Mouse (Mus musculus): ENCODE measurements around the gene Mlc1.

Mlc1 gene

DNA sequence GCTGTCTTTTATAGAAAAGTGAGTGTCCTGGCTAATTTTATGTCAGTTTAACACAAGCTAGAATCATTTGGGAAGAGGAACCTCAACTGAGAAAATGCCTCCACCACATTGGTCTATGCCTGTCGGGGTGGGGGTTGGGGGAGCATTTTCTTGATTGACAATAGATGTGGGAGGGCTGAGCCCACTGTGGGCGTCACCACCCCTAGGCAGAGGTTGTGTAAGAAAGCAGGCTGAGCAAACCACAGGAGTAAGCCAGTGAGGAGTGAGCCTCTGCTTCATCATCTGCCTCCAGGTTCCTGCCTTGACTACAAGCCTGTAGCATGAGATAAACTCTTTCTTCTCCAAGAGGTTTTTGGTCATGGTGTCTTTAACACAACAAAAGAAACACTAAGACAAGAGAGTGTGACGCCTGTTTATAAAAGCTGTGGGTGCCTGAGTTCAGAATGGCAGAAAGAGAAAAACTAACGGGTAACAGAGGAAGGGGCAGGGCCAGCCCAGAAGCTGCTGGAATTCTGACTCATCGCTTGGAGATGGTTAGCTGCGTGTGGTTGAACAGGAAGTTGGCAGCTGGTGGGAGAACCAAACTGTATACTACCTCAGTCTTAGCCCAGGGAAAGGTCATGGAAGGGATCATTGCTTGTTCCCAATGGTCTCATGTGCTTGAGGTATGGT, 42.1 kb downstream of the Mlc1 start:
- no peak for DNase-seq

DNA sequence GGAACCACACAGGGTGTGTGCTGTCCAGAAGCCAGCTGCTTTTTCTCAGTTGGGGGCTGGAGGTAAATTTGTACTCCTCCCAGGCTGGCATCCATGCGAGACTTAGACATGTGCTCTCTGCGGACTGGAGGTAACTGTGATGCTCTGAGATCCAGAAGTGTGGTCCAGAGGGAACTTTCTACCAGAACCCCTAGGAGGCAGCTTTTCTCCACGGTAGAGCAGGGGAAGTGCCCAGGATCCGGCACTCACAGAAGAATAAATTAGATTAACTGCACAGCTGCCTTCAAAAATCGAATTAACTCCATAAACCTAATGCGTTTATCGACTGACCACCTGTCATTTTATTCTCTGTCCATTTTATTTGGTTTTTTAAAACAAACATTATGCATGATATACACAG, 44.7 kb downstream of the Mlc1 start:
- no peak for DNase-seq

GRCm38 (mm10) chr15:88932667-88933066, 46.1 kb downstream of the Mlc1 start:
- DNase-seq = no peak

- peak; percentile 76 for DNase-seq
Measured at GRCm38 (mm10) chr15:88921992-88922310, 56.9 kb downstream of the Mlc1 start.

DNA sequence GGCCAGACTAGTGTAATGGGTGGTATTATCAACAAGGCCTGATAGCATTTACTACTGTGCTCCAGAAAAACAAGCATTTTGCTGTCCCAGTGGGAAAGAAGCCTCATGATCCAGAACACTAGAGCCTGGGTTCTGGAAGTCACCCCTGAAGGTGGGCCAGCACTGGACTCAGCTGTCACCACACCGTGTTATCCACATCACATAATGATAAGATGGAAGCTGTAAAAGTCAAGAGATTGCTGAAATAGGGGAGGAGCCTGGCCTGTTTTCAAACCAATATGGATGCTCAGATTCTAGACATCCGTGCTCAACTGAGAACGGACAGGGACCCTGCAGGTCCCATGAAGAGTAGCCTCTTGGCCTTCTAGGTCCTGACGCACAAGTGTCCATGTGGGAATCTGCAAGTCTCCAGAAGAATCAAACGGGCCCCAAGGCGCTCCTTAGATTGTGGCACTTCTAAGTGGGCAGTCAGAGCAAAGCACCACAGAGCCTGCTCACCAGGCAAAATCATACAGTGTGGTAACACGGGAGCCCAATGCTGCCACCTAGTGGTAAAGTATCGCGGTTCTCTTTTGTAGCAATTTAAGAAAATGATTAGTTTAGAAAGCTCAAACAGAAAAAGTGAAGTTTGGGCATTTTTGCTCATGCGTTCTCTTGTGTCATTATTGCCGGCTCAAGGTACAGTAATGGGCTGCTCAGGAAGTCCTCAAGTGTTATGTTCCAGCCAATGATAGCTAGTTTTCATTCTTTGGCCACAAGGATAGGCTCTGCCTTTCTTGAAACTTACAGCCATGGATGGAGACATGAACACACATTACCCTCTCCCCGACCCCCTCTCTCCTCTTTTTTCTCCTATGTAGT, 57.4 kb downstream of the Mlc1 start:
- peak; percentile 93 for DNase-seq

- no peak for DNase-seq
Measured at GRCm38 (mm10) chr15:88920065-88920464, 58.7 kb downstream of the Mlc1 start.

GRCm38 (mm10) chr15:88919328-88919727, 59.5 kb downstream of the Mlc1 start:
- peak; percentile 39 for DNase-seq

- DNase-seq = no peak
Measured at GRCm38 (mm10) chr15:88917126-88917525, 61.7 kb downstream of the Mlc1 start.

GRCm38 (mm10) chr15:88916366-88916765, 62.4 kb downstream of the Mlc1 start:
- DNase-seq = no peak

GRCm38 (mm10) chr15:88915046-88915445, 63.8 kb downstream of the Mlc1 start:
- no peak for DNase-seq

DNA sequence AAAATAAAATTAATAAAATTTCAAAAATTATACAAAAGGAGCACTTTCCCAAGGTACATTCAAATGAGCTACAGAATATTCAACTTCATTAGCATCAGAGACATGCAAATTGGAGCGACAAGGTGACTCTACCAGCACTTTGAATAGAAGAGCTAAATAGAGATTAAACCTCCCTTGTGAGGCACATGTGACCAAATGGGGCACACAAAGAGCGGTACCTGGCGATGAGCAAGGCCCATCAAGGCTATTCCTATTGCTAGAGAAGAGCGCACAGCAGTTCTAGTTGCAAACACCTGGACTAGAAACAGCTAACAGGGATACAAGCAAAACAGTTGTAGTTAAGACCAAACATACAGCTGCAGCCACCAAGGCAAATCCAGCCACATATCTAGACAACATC, 72.5 kb downstream of the Mlc1 start:
- no peak for DNase-seq

Measured in lung, postnatal 36 days (tissue).